Mouse (Mus musculus): ENCODE measurements around the gene Adck1.
"Not testable (repeated sequence)": the region's sequence is repeated elsewhere in the genome, so short reads cannot be mapped to it uniquely, and the experiment has no call there.

The Adck1 gene

GRCm38 (mm10) chr12:88428735-88429134 lies 68.4 kb downstream of the Adck1 start:
- DNase-seq (ENCODE audit: low spot score) = no peak

GRCm38 (mm10) chr12:88432277-88432676 lies 71.9 kb downstream of the Adck1 start:
- DNase-seq (ENCODE audit: low spot score) = no peak

GRCm38 (mm10) chr12:88433171-88433570 lies 72.8 kb downstream of the Adck1 start:
- DNase-seq (ENCODE audit: low spot score) = no peak

- no peak for DNase-seq (ENCODE audit: low spot score)
These were observed 76.8 kb downstream of the Adck1 start for GRCm38 (mm10) chr12:88436962-88437750.

GRCm38 (mm10) chr12:88441922-88442809 lies 81.8 kb downstream of the Adck1 start:
- no peak for DNase-seq (ENCODE audit: low spot score)

GRCm38 (mm10) chr12:88444040-88444439 lies 83.7 kb downstream of the Adck1 start:
- no peak for DNase-seq (ENCODE audit: low spot score)

- DNase-seq (ENCODE audit: low spot score) = no peak
These were observed 85.1 kb downstream of the Adck1 start for GRCm38 (mm10) chr12:88445471-88445870.

GRCm38 (mm10) chr12:88450658-88451563 lies 90.6 kb downstream of the Adck1 start:
- DNase-seq (ENCODE audit: low spot score) = no peak

- peak; percentile 54 for DNase-seq (ENCODE audit: low spot score)
These were observed 94.5 kb downstream of the Adck1 start for GRCm38 (mm10) chr12:88454701-88455410.

- DNase-seq (ENCODE audit: low spot score) = no peak
These were observed 96.7 kb downstream of the Adck1 start for GRCm38 (mm10) chr12:88457021-88457420.

GRCm38 (mm10) chr12:88458936-88459335 lies 98.6 kb downstream of the Adck1 start:
- no peak for DNase-seq (ENCODE audit: low spot score)

- no peak for DNase-seq (ENCODE audit: low spot score)
These were observed 99.1 kb downstream of the Adck1 start for GRCm38 (mm10) chr12:88459461-88459860.

GRCm38 (mm10) chr12:88461026-88461425 lies 100.7 kb downstream of the Adck1 start:
- no peak for DNase-seq (ENCODE audit: low spot score)

GRCm38 (mm10) chr12:88463588-88464290 lies 103.4 kb downstream of the Adck1 start:
- DNase-seq (ENCODE audit: low spot score) = no peak

GRCm38 (mm10) chr12:88466801-88467200 lies 106.4 kb downstream of the Adck1 start:
- DNase-seq (ENCODE audit: low spot score) = no peak

- DNase-seq (ENCODE audit: low spot score) = no peak
These were observed 106.9 kb downstream of the Adck1 start for GRCm38 (mm10) chr12:88467257-88467656.

- DNase-seq (ENCODE audit: low spot score) = no peak
These were observed 107.6 kb downstream of the Adck1 start for GRCm38 (mm10) chr12:88467935-88468465.

- no peak for DNase-seq (ENCODE audit: low spot score)
These were observed 108.3 kb downstream of the Adck1 start for GRCm38 (mm10) chr12:88468691-88469090.

- DNase-seq (ENCODE audit: low spot score) = not testable (repeated sequence)
These were observed 111.5 kb downstream of the Adck1 start for GRCm38 (mm10) chr12:88471884-88472283.

- DNase-seq (ENCODE audit: low spot score) = no peak
These were observed 112.5 kb downstream of the Adck1 start for GRCm38 (mm10) chr12:88472832-88473231.
